Mouse (Mus musculus): Measurements from ENCODE around the gene Ncdn.

Ncdn gene

GRCm38 (mm10) chr4:126732531-126733380 lies 20.5 kb downstream of the Ncdn start:
- in situ Hi-C loops (cut with MboI, MseI), result loop anchor here (10.0 kb wide), 1 partner anchor 128 kb away; the partner anchor contains the start of gene 5730409E04Rik

- in situ Hi-C loops (cut with MboI, MseI), result loop anchor here (10.0 kb wide), 1 partner anchor 127 kb away; the partner anchor contains the start of gene 5730409E04Rik
These were observed 21.1 kb downstream of the Ncdn start for GRCm38 (mm10) chr4:126732111-126732510.

GRCm38 (mm10) chr4:126707439-126707826 lies 45.8 kb downstream of the Ncdn start:
- in situ Hi-C loops (cut with MboI, MseI), result no loop called here

GRCm38 (mm10) chr4:126706630-126707438 lies 46.4 kb downstream of the Ncdn start:
- in situ Hi-C loops (cut with MboI, MseI), result no loop called here

- in situ Hi-C loops (cut with MboI, MseI), result no loop called here
These were observed 56.3 kb downstream of the Ncdn start for GRCm38 (mm10) chr4:126696908-126697307.
